Mouse (Mus musculus) testis, postnatal 10 days (tissue): ENCODE data around the gene 4931429L15Rik.
"Not testable (repeated sequence)": the region's sequence is repeated elsewhere in the genome, so short reads cannot be mapped to it uniquely, and the experiment has no call there.

Experiments used
- DNase-seq: peaks from one replicate; pipeline ENCODE4 v3.0.0; 2021; ENCODE audit warnings: low spot score

Gene 4931429L15Rik

GRCm38 (mm10) chr9:46319886-46320285 lies at the start of gene 4931429L15Rik:
Gene 4931429L15Rik (minus strand): TSS chr9:46319986.
- DNase-seq: not testable (repeated sequence)

DNA sequence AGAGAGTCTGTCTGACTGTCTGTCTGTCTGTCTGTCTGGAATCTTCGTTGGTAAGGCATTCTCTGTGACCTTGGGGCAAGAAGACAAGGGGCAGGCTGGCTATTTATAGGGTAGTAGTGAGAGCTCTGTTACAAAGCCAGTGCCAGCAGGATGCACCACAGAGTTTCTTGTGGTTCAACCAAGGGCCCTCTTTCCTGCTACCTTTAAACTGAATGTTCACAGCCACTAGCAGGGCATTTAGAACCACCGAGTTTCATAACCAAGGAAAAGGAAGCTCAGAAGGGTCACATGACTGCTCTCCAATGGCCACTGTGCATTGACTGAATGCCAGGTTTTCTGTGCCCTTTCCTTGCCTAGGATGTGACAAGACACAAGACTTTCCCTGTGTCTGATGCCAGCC lies 42.7 kb upstream of the 4931429L15Rik start:
- no peak for DNase-seq

DNA sequence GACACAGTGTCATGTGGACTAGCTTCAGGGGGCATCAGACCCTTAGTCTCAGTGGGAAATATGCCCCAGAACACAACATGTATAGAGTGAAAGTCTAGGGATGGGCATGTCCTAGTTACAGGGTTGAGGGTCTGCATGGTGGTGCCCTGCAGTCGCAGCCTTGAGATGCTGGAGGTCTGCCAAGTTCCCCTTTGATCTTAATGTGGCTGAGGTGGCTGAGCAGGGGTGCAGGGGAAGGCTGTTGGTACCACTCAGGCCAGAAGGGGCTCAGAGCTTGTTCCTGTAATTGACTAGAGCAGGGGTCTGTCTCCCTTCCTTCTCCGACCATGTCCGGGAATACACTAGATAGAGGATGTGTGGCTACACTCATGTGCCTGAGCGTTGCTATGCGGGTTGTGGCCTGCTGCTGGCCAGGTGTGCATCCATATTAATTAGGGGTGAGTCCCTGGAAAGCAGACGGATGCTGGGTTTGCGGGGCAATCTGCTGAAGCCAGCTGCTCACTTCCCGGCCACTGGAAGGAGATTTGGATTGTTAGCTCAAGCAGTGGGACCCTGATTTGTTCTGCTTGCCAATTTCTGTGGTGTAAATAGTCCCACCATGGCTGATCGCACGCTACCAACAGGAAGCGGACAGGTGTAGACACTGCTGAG lies 41.8 kb upstream of the 4931429L15Rik start:
- no peak for DNase-seq

DNA sequence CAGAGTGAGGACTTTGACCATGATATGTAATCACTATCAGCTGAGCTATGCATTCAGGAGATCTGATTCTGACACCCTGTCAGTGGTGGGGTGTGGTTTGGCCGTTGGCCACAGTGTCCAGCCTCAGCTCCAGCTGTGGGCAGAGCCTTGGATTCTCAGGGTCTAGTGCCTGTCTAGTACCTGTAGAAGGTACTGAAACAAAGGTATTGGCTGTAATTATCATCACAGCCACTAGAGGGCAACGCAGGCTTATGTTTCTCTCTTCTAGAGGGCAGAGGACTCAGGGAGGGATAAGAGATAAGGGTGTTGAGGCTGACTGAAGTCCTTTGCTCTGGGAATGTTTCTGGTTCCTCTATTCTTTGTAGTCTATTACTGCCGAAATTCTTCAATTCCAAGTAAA lies 34.2 kb upstream of the 4931429L15Rik start:
- DNase-seq: peak; percentile 59

DNA sequence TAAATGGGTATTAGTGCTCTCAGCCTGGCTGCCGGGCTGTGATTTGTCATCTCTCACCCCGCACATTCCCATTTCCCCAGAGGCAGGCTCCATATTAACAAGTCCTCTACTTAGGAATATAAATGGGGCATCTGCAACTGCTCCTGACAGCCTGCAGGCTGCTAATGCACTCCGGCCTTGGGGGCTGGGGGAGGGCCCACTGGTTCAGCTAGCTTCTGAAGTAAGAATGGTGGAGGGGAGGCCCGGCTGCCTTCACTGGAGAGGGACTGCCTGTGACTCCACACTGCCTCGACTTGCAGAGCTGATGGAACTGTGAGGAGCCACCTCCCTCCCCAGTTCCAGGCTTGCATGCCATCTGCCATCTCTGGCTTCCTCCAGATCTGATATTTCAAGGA lies 33.5 kb upstream of the 4931429L15Rik start:
- DNase-seq: no peak

- DNase-seq: no peak
Observed at GRCm38 (mm10) chr9:46352651-46353329, 33.0 kb upstream of the 4931429L15Rik start.

DNA sequence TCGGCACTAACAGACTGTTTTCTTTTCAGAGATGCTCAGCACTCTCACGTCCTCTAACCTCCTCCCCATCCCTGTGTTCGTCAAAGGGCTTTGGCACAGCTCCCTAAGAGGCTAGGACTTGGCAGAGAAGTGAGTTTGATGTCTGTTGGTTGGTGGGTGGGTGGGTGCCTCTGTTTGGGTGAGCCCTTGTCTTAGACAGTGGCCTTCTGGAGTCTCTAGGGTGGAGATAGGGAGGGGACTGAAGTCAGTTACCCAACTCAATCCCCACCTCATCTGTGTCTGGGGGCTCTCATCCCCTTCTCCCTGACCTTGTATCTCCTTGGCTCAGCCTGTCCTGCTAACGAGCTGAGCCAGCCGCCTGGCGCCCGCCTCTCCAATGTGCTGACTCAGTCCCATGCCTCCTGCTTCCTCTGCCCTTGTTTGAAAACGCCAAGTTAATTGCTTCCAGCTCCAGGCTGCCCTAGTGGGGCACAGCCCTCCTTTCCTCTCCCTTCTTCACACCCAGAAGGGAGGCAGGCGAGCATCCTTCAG lies 30.7 kb upstream of the 4931429L15Rik start:
- DNase-seq: no peak

- no peak for DNase-seq
Observed at GRCm38 (mm10) chr9:46345887-46346665, 26.3 kb upstream of the 4931429L15Rik start.

- DNase-seq: peak; percentile 35
Observed at GRCm38 (mm10) chr9:46339051-46339652, 19.4 kb upstream of the 4931429L15Rik start.

- DNase-seq: peak; percentile 34
Observed at GRCm38 (mm10) chr9:46338384-46338783, 18.6 kb upstream of the 4931429L15Rik start.

DNA sequence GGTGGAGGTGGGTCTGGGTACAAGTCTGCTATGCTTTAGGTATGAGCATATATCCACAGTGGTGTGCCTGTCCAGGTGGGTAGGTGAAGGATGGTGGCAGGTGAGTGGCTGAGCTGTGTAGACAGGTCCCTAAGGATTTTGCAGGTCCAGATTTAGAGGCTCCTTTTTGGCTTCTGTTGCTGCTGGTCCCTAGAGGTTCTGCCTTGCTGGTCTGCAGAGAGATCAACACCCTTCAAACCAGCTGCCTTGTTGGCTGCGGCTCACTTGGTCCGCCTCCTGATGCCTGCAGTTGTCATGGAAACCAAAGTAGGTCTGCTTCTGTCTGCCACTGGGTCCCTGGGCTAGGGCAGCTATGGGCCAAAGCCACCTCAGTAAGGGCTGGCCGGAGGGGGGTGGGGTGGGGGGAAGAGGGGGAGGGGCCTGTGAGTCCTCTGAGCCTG lies 18.1 kb upstream of the 4931429L15Rik start:
- DNase-seq: peak; percentile 37

GRCm38 (mm10) chr9:46337331-46337730 lies 17.5 kb upstream of the 4931429L15Rik start:
- peak; percentile 7 for DNase-seq

- peak; percentile 27 for DNase-seq
Observed at GRCm38 (mm10) chr9:46336294-46336693, 16.5 kb upstream of the 4931429L15Rik start.

DNA sequence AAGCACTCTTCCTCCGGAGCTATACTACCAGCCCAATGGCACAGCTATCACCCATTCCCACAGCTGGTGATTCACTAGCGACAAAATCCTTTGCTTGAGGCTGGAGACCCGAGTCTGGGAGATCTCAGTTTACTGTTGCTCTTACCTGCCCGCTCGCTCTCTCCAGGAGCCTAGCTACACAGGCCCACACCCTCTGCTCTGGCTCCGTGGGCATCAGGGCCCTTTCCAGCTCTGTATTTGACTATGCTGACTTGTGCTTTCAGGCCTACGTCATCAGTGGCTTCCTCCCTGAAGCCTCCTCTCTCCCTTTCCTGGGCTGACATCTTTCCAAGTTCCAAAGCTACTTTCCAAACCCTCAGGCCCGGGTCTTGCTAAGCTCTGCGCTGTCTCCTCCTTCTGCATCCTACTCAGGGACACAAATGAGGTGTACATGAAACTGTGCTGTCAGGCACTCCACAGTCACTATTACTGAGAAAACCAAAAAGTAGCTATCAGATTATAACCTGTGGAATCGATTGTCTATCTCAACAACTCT lies 15.7 kb upstream of the 4931429L15Rik start:
- peak; percentile 23 for DNase-seq

- DNase-seq: peak; percentile 49
Observed at GRCm38 (mm10) chr9:46334471-46335025, 14.8 kb upstream of the 4931429L15Rik start.

DNA sequence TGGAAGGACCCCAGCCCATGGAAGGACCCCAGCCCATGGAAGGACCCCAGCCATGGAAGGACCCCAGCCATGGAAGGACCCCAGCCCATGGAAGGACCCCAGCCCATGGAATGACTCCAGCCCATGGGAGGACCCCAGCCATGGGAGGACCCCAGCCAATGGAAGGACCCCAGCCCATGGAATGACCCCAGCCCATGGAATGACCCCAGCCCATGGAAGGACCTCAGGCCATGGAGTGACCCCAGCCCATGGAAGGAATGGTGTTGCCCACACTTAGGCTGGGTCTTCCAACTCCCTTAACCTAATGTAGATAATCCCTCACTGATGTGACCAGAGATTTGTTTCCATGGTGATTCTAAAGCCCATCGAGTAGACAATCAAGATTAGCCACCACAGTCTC lies 11.5 kb upstream of the 4931429L15Rik start:
- DNase-seq: no peak

GRCm38 (mm10) chr9:46330586-46330895 lies 10.8 kb upstream of the 4931429L15Rik start:
- DNase-seq: no peak

DNA sequence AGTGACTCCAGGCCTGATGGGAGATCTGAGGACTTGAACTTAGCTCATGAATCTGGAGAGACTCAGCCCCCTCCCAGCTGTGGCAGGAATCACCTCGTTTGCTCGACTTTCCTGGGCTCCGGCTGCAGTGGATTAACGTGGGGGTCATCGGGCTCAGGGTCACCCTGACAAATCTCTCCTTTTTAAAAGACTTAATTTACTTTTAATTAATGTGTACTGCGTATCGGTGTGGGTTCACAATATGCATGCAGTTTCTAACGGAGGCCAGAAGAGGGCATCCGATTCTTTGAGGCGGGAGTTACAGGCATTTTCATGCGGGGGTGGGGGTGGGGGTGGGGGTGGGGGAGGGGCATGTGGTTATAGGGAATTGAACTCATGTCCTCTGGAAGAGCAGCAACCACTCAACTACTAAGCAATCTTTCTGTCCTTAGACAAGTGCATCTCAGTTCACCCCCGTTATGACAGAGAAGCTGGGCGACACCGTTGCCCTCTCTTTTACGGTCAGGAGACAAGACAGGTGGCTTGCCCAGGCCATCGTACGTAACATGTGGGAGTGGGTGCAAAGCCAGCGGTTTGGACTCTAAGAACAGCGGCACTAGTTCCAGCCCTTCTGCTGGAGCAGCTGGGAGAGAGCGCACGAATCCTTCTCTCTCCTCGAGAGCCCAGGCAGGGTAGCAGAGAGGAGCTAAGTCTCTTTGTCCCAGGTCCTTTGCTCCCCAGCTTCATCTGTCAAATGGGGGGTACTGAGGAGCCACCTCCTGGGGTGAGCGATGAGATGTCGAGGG lies 10.2 kb upstream of the 4931429L15Rik start:
- DNase-seq: no peak

- DNase-seq: no peak
Observed at GRCm38 (mm10) chr9:46329250-46329648, 9.5 kb upstream of the 4931429L15Rik start.

DNA sequence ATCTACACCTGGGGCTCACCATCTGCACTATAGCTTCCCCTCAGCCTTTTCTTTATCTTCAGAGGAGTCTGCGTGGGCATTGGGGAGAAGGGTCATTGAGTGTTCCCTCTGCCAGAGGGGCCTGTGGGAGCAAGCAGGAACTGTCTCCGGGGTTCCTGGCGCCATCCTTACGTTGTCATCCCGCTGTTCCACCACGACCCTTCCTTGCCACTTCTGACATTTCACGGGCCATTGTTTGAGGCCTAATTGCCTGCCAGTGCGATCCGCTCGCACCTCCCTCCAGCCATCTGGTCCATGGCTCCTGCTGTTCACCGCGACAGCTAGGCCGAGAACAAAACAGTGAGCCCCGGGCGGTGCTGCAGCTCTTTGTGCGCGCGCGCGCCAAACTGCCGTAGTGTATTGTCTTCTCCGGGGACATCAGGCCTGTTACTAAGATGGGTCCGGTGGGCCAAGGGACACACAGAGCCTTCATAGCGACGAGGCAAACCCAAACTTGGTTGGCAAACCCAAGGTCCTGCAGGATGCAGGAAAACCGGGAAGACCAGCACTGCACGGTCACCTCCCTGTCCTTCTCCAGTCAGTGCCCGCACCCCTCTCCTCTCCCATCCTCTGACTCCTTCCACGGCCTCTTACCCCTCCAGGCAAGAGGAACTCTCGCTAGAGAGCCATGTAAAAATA lies 8.9 kb upstream of the 4931429L15Rik start:
- DNase-seq: no peak
